Mouse (Mus musculus) liver, adult 2 months (tissue): ENCODE data around the gene 1500011B03Rik. TPM values are rescaled to one million over a fixed set of nuclear protein-coding genes. Genes with fewer than 3 reads are reported as not detected.

Experiments used
- DNase-seq: peaks from one replicate; pipeline ENCODE4 v3.0.0-alpha.2; 2011; ENCODE audit warnings: low read depth, low spot score; ENCODE audit errors: extremely low read depth
- H3K27ac ChIP-seq: fragments of 200-500 bp; replicated peaks from 2 replicates; pipeline ENCODE4 v1.5.1; 2012; ENCODE audit warnings: low read depth, mild to moderate bottlenecking, control low read depth, inconsistent platforms, low read length; ENCODE audit not compliant: insufficient read depth
- H3K27me3 ChIP-seq: fragments of 200-500 bp; 2 replicates; pipeline ENCODE4 v1.6.1; 2012; ENCODE audit warnings: mild to moderate bottlenecking, moderate library complexity, low read length, inconsistent platforms; ENCODE audit not compliant: control insufficient read depth, insufficient read depth
- H3K36me3 ChIP-seq: fragments of 200-500 bp; 2 replicates; pipeline ENCODE4 v1.6.1; 2012; ENCODE audit warnings: low read length, inconsistent platforms; ENCODE audit not compliant: control insufficient read depth, insufficient read depth
- H3K4me1 ChIP-seq: fragments of 200-500 bp; 2 replicates; pipeline ENCODE4 v1.6.1; 2011; ENCODE audit warnings: low read length; ENCODE audit not compliant: control insufficient read depth, insufficient read depth
- H3K4me3 ChIP-seq: fragments of 200-500 bp; 2 replicates; pipeline ENCODE4 v1.5.1; 2011; ENCODE audit warnings: low read depth, mild to moderate bottlenecking, control low read depth, low read length, moderate library complexity; ENCODE audit not compliant: insufficient read depth
- H3K79me2 ChIP-seq: fragments of 200-500 bp; 2 replicates; pipeline ENCODE4 v1.6.1; 2012; ENCODE audit warnings: inconsistent platforms, mild to moderate bottlenecking, low read length, moderate library complexity; ENCODE audit not compliant: control insufficient read depth, insufficient read depth
- H3K9ac ChIP-seq: fragments of 200-500 bp; 2 replicates; pipeline ENCODE4 v1.6.1; 2012; ENCODE audit warnings: low read depth, mild to moderate bottlenecking, control low read depth, inconsistent platforms, low read length
- CTCF ChIP-seq: fragments of 200-500 bp; IDR thresholded peaks from 2 replicates; pipeline ENCODE4 v1.5.1; 2011; ENCODE audit warnings: low read depth, low read length, control low read depth
- POLR2A ChIP-seq: fragments of 200-500 bp; IDR thresholded peaks from 2 replicates; pipeline ENCODE4 v1.6.1; 2011; ENCODE audit warnings: low read length, control low read depth; ENCODE audit not compliant: insufficient read depth; ENCODE audit errors: extremely low read depth
- WGBS: fragments of 180-500 bp; shearing (Covaris S2); methylation state at CpG from one replicate; pipeline ENCODE4 v1.1.7; 2018; 5-methylcytosine and 5-hydroxymethylcytosine counted together
- polyA plus RNA-seq: library from polyadenylated mRNA; depleted of rRNA; stranded (reverse); fragments of >200 nt; gene quantifications from 2 replicates; pipeline ENCODE4 v1.2.3, GENCODE M21; 2012
- total RNA-seq: library from RNA; depleted of rRNA; stranded (reverse); fragments of >200 nt; gene quantifications from 2 replicates; pipeline ENCODE4 v1.2.3, GENCODE M21; 2014

1500011B03Rik gene
- total and polyA plus RNA-seq, 2 experiments: 2.0 to 4.2 TPM

DNA sequence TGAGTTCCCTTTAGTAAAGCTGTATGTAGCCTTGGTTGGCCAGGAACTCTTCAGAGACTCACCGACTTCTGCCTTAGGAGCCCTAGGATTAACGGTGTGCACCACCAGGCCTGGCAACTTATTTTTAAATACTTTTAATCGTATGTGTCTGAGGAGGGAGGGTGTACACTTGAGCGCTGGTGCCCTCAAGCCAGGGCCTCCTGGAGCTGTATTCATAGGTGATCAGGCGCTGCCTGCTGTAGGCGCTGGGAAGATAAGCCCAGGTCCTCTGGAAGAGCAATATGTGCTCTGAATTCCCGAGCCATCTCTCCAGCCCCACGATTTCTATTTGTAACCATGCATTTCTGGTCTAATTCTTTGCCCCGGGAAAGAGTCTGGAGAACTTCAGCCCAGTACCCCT, 16.2 kb downstream of the 1500011B03Rik start:
- no peak overlapping the region for H3K9ac ChIP-seq
- H3K4me1 ChIP-seq: no peaks in the 10 kb centered on the region
- no peak overlapping the region for H3K27ac ChIP-seq
- H3K79me2 ChIP-seq: no peaks in the 10 kb centered on the region
- WGBS: 75% methylated on average over 9 of the region's 9 CpGs
- no peaks in the 10 kb centered on the region for H3K27me3 ChIP-seq
- no peak for DNase-seq
- H3K4me3 ChIP-seq: no peak overlapping the region
- H3K36me3 ChIP-seq: no peaks in the 10 kb centered on the region
- TF ChIP-seq POLR2A (no peak), CTCF (no peak)

DNA sequence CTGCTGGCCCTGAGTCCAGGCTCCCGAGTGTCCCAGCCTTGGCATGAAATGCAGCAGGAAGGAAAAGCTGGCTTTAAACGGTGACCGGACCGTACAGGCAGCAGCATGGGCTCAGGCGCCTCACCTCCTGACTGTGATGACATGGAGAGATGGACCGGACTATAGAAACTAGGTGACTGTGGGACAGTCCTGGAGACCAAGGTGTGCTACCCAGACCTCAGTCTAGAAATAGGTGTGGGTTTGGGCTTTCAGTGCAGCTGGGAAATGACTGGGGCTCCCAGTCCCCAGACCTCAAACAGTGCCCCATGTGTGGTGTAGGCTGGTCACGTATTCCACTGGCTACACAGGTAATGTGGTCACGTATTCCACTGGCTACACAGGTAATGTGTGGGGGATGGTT, 16.6 kb downstream of the 1500011B03Rik start:
- no peak for DNase-seq
- TF ChIP-seq CTCF: no peak
- no peak for TF ChIP-seq POLR2A
- Histone ChIP-seq H3K9ac (no peak overlapping the region), H3K4me1 (no peaks in the 10 kb centered on the region), H3K27me3 (no peaks in the 10 kb centered on the region), H3K79me2 (no peaks in the 10 kb centered on the region), H3K27ac (no peak overlapping the region), H3K4me3 (no peak overlapping the region), H3K36me3 (no peaks in the 10 kb centered on the region; the same call in 1 of the 2 replicates)
- 78% methylated on average over 8 of the region's 8 CpGs for WGBS

DNA sequence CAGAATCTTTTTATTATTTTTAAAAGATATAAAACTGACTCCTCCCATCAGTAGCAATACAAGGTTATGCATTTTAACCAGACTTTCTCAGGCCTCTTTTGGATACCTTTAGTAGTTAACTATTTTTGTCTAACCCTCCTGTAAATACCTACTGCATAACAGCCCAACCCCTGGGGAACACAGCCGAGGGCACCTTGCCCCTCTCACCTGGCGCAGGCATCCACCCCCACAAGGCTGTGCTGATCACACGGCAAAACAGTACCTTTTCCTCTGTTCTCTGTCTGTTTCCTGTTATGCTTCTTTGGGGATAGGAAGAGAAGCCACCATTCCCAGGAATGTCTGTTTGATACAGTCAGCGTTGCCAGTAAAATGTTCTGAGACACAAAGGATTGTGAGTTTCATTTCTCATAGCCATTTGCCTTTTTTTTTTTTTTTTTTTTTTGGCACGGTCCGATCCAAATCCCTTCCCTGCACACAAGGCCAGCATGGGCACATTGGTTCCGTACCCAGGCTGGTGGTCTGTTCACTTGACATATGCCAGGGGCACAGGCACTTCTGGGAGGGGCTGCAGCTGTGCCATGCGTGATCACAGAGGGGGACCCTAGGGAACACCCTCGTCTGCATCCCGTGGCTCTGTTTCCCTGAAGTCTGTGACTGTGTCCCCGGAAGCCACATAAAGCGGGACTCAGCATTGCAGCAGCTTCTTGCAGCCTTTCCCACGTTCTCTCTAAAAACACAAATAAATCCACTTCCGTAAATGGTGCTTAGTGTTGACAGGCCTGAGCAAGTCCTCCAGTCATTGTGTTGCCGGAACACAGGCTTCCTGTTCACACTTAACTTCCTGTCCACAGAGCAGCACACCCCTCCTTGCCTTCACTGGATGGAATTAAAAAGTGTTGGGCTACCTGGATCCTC, 17.6 kb downstream of the 1500011B03Rik start:
- H3K27ac ChIP-seq: peak overlapping the region; percentile 53
- no peaks in the 10 kb centered on the region for H3K27me3 ChIP-seq
- H3K4me3 ChIP-seq: peak overlapping the region; percentile 42; the same call in 1 of the 2 replicates
- peak overlapping the region; percentile 42 for H3K9ac ChIP-seq
- 73% methylated on average over 15 of the region's 15 CpGs for WGBS
- no peaks in the 10 kb centered on the region for H3K4me1 ChIP-seq
- no peaks in the 10 kb centered on the region; the same call in 1 of the 2 replicates for H3K36me3 ChIP-seq
- TF ChIP-seq POLR2A (no peak), CTCF (no peak)
- peak; percentile 38 for DNase-seq
- H3K79me2 ChIP-seq: no peaks in the 10 kb centered on the region

DNA sequence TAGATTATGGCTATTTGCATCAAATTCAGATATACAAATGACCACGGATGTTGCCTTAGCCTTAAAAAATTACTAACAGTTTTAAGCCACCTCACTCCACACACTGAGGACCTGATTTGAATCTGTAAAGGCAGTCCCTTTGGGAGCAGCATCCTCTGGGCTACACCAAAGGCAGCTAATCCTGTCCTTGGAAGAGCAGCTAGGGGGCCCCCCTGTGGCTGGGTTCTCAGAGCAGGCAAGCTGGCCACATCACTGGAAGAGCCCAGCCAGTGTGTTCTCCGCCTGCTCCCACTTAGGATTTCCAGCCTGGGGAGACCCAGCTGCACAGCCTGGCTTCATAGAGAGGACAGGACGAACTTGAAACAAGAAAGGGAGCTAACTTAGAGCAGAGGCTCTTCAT, 18.3 kb downstream of the 1500011B03Rik start:
- 67% methylated on average over 3 of the region's 3 CpGs for WGBS
- Histone ChIP-seq H3K4me1 (no peaks in the 10 kb centered on the region), H3K4me3 (no peak overlapping the region), H3K27me3 (no peaks in the 10 kb centered on the region), H3K9ac (no peak overlapping the region), H3K36me3 (no peaks in the 10 kb centered on the region; the same call in 1 of the 2 replicates), H3K79me2 (no peaks in the 10 kb centered on the region), H3K27ac (no peak overlapping the region)
- TF ChIP-seq CTCF (peak; percentile 60), POLR2A (no peak)
- peak; percentile 21 for DNase-seq

DNA sequence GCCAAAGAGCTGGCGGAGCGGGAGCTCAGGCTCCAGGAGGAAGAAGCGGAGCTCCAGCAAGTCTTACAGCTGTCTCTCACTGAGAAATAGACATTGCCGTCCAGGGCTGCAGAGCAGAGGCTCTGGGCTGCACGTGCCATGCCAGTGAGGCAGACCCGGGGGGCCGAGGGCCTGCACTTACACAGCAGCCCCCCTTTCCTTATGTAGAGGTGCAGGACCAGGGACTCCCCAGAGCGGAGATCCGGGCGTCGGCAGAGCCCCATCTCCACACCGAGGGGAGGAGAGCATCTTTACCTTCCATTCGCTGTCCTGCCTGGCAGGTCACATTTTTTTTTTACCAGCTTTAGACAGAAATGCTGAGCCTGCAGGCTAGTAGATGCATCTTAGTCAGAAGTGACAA, 18.9 kb downstream of the 1500011B03Rik start:
- TF ChIP-seq POLR2A (no peak), CTCF (no peak)
- no peak for DNase-seq
- H3K9ac ChIP-seq: no peak overlapping the region
- no peaks in the 10 kb centered on the region; the same call in 1 of the 2 replicates for H3K36me3 ChIP-seq
- H3K79me2 ChIP-seq: no peaks in the 10 kb centered on the region
- H3K27me3 ChIP-seq: no peaks in the 10 kb centered on the region
- H3K4me1 ChIP-seq: no peaks in the 10 kb centered on the region
- H3K27ac ChIP-seq: no peak overlapping the region
- WGBS: 97% methylated on average over 13 of the region's 13 CpGs
- no peak overlapping the region for H3K4me3 ChIP-seq

DNA sequence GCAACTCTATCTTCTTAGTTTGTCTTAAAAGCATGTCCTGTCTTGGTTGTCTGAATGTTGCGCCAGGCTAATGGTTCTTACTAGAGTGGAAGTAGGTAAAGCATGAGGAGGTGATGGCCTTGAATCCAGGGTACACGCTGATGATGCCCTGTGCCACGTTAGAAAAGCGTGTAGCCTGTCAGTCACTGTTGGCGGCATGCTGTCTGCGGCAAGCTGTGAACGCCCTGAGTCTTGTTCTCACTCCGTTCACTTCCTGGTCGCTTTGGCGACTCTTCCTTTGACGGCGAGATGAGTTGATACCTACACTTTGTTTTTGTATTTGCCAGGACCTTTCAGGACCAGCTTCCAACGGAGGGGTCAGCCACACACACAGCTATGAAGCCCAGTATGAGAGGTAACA, 20.0 kb downstream of the 1500011B03Rik start:
- no peaks in the 10 kb centered on the region; the same call in 1 of the 2 replicates for H3K36me3 ChIP-seq
- no peaks in the 10 kb centered on the region for H3K4me1 ChIP-seq
- H3K27ac ChIP-seq: no peak overlapping the region
- H3K4me3 ChIP-seq: no peak overlapping the region
- TF ChIP-seq POLR2A: no peak
- TF ChIP-seq CTCF: no peak
- H3K9ac ChIP-seq: no peak overlapping the region
- H3K79me2 ChIP-seq: no peaks in the 10 kb centered on the region
- 92% methylated on average over 13 of the region's 13 CpGs for WGBS
- H3K27me3 ChIP-seq: no peaks in the 10 kb centered on the region
- DNase-seq: no peak
